Mouse (Mus musculus) liver, embryonic 14.5 days (tissue): ENCODE results near the gene Chic2. TPM values are rescaled to one million over a fixed set of nuclear protein-coding genes. Genes with fewer than 3 reads are reported as not detected.

Experiments used
- ATAC-seq: fragments of 200-750 bp; cut with Nextera tagmentation; 2 replicates; pipeline ENCODE4 v1.8.0; 2017; ENCODE audit warnings: moderate number of reproducible peaks, mild to moderate bottlenecking, moderate library complexity; ENCODE audit not compliant: insufficient read depth
- DNase-seq, 3 experiments: peaks; one replicate each; pipeline ENCODE4 v3.0.0-alpha.2; 2012 to 2013; ENCODE audit warnings: low read depth in 3 of 3, low spot score in 3 of 3
- H3K27ac ChIP-seq: fragments of 300-500 bp; sonication (generic); 2 replicates; pipeline ENCODE4 v1.5.1; 2014; ENCODE audit warnings: moderate library complexity, mild to moderate bottlenecking, control low read depth, inconsistent platforms
- H3K27me3 ChIP-seq: fragments of 300-500 bp; sonication (generic); 2 replicates; pipeline ENCODE4 v1.6.1; 2014; ENCODE audit warnings: mild to moderate bottlenecking, low read length, moderate library complexity; ENCODE audit not compliant: control insufficient read depth, insufficient read depth
- H3K36me3 ChIP-seq: fragments of 300-500 bp; sonication (generic); replicated peaks from 2 replicates; pipeline ENCODE4 v1.6.1; 2014; ENCODE audit warnings: low read depth; ENCODE audit not compliant: control insufficient read depth, insufficient read depth
- H3K4me1 ChIP-seq, 2 experiments: fragments of 200-500 bp in 1 of 2; fragments of 300-500 bp in 1 of 2; sonication (generic) in 1 of 2; replicated peaks; 2 replicates each; pipeline ENCODE4 v1.6.1; 2012 to 2014; ENCODE audit warnings: antibody characterized with exemption in 1 of 2, inconsistent platforms in 1 of 2, low read length in 1 of 2; ENCODE audit not compliant: control insufficient read depth in 2 of 2, insufficient read depth in 2 of 2
- H3K4me2 ChIP-seq: fragments of 300-500 bp; sonication (generic); 2 replicates; pipeline ENCODE4 v1.6.1; 2014; ENCODE audit warnings: low read depth, mild to moderate bottlenecking, control low read depth, moderate library complexity
- H3K4me3 ChIP-seq, 2 experiments: fragments of 200-500 bp in 1 of 2; fragments of 300-500 bp in 1 of 2; sonication (generic) in 1 of 2; 2 replicates each; pipeline ENCODE4 v1.5.1; 2012 to 2014; ENCODE audit warnings: low read depth in 2 of 2, low read length in 2 of 2, mild to moderate bottlenecking in 2 of 2, control low read depth in 1 of 2, inconsistent platforms in 1 of 2, moderate library complexity in 1 of 2; ENCODE audit not compliant: insufficient read depth in 1 of 2
- H3K9ac ChIP-seq: fragments of 300-500 bp; sonication (generic); replicated peaks from 2 replicates; pipeline ENCODE4 v1.6.1; 2014; ENCODE audit warnings: mild to moderate bottlenecking, control low read depth, moderate library complexity
- H3K9me3 ChIP-seq: fragments of 300-500 bp; sonication (generic); 2 replicates; pipeline ENCODE4 v1.6.1; 2016; ENCODE audit warnings: low read length, mixed read lengths; ENCODE audit not compliant: control insufficient read depth
- CTCF ChIP-seq: IDR thresholded peaks from 2 replicates; pipeline ENCODE4 v1.5.1; 2016; ENCODE audit warnings: antibody characterized with exemption, low read depth, control low read depth
- EP300 ChIP-seq: IDR thresholded peaks from 2 replicates; pipeline ENCODE4 v1.6.1; 2016; ENCODE audit warnings: antibody characterized with exemption, low read depth
- WGBS: fragments of 180-500 bp; shearing (Covaris S2); extraction: QIAGEN DNeasy Blood & Tissue Kit; methylation state at CpG from one replicate; pipeline ENCODE4 v1.1.7; 2014; ENCODE audit not compliant: insufficient replicate concordance; 5-methylcytosine and 5-hydroxymethylcytosine counted together
- polyA plus RNA-seq, 2 experiments: library from polyadenylated mRNA; depleted of rRNA in 1 of 2; stranded (reverse) in 1 of 2; unstranded in 1 of 2; fragments of >200 nt; fragmentation: Nextera tagmentation in 1 of 2; extraction: Ambion mirVana in 1 of 2; gene quantifications; 2 replicates each; pipeline versions ENCODE4 v1.2.1 to v1.2.3; 2012 to 2014

Chic2 gene
- polyA plus RNA-seq, 2 experiments = 10.5 to 19.3 TPM

GRCm38 (mm10) chr5:74960306-74960705 is 84.3 kb downstream of the Chic2 start:
- ATAC-seq = no peak
- no peak overlapping the region for H3K4me3 ChIP-seq
- no peak for TF ChIP-seq CTCF
- TF ChIP-seq EP300 = no peak
- H3K4me1 ChIP-seq = peaks cover 0 to 4% of the 10 kb centered on the region in 2 experiments; a peak in 1 of 4 replicates
- no peak for DNase-seq
- H3K27ac ChIP-seq = no peak overlapping the region
- no peak overlapping the region for H3K4me2 ChIP-seq
- no peaks in the 10 kb centered on the region for H3K9me3 ChIP-seq
- no peak overlapping the region for H3K9ac ChIP-seq
- H3K36me3 ChIP-seq = no peaks in the 10 kb centered on the region
- H3K27me3 ChIP-seq = no peaks in the 10 kb centered on the region
- WGBS = 38% methylated on average over 9 of the region's 9 CpGs

GRCm38 (mm10) chr5:74957293-74958076 is 87.1 kb downstream of the Chic2 start:
- no peak overlapping the region for H3K4me2 ChIP-seq
- WGBS = 17% methylated on average over 10 of the region's 10 CpGs
- H3K9me3 ChIP-seq = no peaks in the 10 kb centered on the region
- H3K36me3 ChIP-seq = no peaks in the 10 kb centered on the region
- TF ChIP-seq EP300 (no peak), CTCF (no peak)
- DNase-seq (no peak), ATAC-seq (no peak)
- no peaks in the 10 kb centered on the region for H3K27me3 ChIP-seq
- H3K4me1 ChIP-seq = peaks cover 0 to 4% of the 10 kb centered on the region in 2 experiments; a peak in 1 of 4 replicates
- no peak overlapping the region for H3K4me3 ChIP-seq
- H3K27ac ChIP-seq = no peak overlapping the region
- H3K9ac ChIP-seq = no peak overlapping the region

- Histone ChIP-seq H3K4me1 (peaks cover 0 to 4% of the 10 kb centered on the region in 2 experiments; a peak in 1 of 4 replicates), H3K9ac (no peak overlapping the region), H3K4me2 (no peak overlapping the region), H3K27me3 (no peaks in the 10 kb centered on the region), H3K27ac (no peak overlapping the region), H3K36me3 (no peaks in the 10 kb centered on the region), H3K4me3 (no peak overlapping the region), H3K9me3 (no peaks in the 10 kb centered on the region)
- no peak for TF ChIP-seq EP300
- no peak for TF ChIP-seq CTCF
- no peak for ATAC-seq
- WGBS = 23% methylated on average over 9 of the region's 9 CpGs
- no peak for DNase-seq
These were observed 88.2 kb downstream of the Chic2 start for GRCm38 (mm10) chr5:74956335-74956734.

DNA sequence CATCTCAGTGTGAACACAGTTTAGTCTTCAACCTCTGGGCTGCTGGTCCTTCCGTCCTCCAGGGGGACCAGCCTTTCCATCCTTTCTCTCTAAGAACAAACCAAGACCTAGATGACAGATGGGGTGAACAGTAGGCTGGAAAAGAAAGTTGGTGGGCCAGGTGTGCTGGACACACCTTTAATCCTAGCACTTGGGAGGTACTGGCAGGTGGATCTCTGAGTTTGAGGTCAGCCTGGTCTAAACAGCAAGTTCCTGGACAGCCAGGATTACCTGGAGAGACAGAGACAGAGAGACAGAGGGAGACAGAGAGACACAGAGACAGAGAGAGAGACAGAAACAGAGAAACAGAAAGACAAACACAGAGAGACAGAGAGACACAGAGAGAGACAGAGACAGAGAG is 89.0 kb downstream of the Chic2 start:
- no peak for ATAC-seq
- Histone ChIP-seq H3K4me1 (peaks cover 0 to 4% of the 10 kb centered on the region in 2 experiments; a peak in 1 of 4 replicates), H3K4me2 (no peak overlapping the region), H3K4me3 (no peak overlapping the region), H3K27ac (no peak overlapping the region), H3K36me3 (no peaks in the 10 kb centered on the region), H3K9me3 (no peaks in the 10 kb centered on the region), H3K9ac (no peak overlapping the region), H3K27me3 (no peaks in the 10 kb centered on the region)
- whole genome bisulfite sequencing = 42% methylated on average over 1 of the region's 1 CpGs
- no peak for TF ChIP-seq CTCF
- TF ChIP-seq EP300 = no peak
- no peak for DNase-seq

- no peaks in the 10 kb centered on the region for H3K27me3 ChIP-seq
- peaks cover 0 to 4% of the 10 kb centered on the region in 2 experiments; a peak in 1 of 4 replicates for H3K4me1 ChIP-seq
- no peak for DNase-seq
- no peak for TF ChIP-seq CTCF
- TF ChIP-seq EP300 = no peak
- no peak overlapping the region for H3K4me2 ChIP-seq
- 40% methylated on average over 2 of the region's 2 CpGs for WGBS
- no peak overlapping the region for H3K4me3 ChIP-seq
- no peaks in the 10 kb centered on the region for H3K36me3 ChIP-seq
- H3K9ac ChIP-seq = no peak overlapping the region
- no peaks in the 10 kb centered on the region for H3K9me3 ChIP-seq
- no peak overlapping the region for H3K27ac ChIP-seq
- no peak for ATAC-seq
These were observed 91.6 kb downstream of the Chic2 start for GRCm38 (mm10) chr5:74952938-74953337.
